Mouse (Mus musculus): ENCODE results near the gene Miip. TPM values are rescaled to one million over a fixed set of nuclear protein-coding genes. Genes with fewer than 3 reads are reported as not detected.
"Not testable (repeated sequence)": the region's sequence is repeated elsewhere in the genome, so short reads cannot be mapped to it uniquely, and the experiment has no call there.

Gene Miip
- polyA plus RNA-seq, 1 experiment from 2014 or later, result 30.8 TPM

DNA sequence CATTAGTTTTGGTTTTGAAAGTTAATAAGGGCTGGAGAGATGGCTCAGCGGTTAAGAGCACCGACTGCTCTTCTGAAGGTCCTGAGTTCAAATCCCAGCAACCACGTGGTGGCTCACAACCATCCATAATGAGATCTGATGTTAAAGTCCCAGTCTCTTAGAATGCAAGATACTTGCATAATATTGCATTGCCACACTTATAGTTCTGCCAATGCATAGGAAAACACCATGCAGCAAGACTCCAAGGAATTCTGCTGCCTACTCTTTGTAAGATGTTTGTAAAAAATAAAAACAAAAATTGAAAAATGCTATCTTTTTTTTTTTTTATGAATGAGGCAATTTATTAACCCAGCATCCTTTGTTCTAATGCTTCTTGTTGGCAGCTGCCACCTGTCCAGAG, 47.2 kb downstream of the Miip start:
- 88% methylated on average over 3 of the region's 3 CpGs for WGBS

DNA sequence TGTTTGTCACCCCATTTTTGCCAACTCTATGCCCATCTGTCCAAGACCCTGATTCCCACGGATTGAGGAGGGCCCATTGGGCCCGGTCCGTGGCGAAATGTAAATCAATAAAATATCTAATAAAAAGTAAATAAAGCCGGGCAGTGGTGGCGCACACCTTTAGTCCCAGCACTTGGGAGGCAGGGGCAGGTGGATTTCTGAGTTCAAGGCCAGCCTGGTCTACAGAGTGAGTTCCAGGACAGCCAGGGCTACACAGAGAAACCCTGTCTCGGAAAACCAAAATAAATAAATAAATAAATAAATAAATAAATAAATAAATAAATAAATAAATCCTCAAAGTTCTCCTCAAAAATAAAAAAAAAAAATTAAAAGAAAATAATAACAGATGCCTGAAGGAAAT, 49.0 kb downstream of the Miip start:
- WGBS, result 78% methylated on average over 7 of the region's 7 CpGs
- H3K4me2 ChIP-seq, result not testable (repeated sequence)
- peaks cover 19% of the 10 kb centered on the region; the same call in 1 of the 2 replicates for H3K9me3 ChIP-seq

More for the DNA sequence above, 47.2 kb downstream of the Miip start:
- not testable (repeated sequence) for H3K27ac ChIP-seq; H3K4me1 ChIP-seq; ATAC-seq (ENCODE audit: insufficient number of reproducible peaks, low FRiP score, low TSS enrichment, low read depth); H3K4me2 ChIP-seq; H3K27me3 ChIP-seq; H3K4me3 ChIP-seq; H3K9ac ChIP-seq
- Histone ChIP-seq H3K36me3 (peaks cover 35% of the 10 kb centered on the region), H3K9me3 (peaks cover 26% of the 10 kb centered on the region)

DNA sequence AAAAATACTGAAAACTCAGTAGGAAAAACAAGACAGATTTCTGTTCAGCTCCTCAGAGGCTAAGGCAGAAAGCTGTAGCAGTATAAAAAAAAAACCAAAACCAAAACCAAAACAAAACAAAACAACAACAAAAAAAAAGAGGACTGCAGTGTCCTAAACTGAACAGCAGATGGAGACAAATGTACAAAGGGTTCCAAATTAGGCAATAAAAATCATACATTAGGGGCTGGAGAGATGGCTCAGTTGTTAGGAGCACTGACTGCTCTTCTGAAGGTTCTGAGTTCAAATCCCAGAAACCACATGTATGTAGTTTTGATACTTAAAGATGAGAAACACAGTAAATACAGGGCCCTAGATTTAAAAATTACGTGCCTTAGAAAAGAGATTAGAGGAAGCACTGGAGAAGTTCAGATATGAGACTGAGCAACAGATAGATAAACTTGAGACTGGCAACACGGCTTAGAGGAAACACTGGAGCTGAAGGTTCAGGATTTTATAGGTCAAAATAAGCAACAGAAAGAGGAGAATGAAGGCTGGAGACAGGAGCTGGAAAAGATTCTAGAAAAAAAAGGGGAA, 53.9 kb downstream of the Miip start:
- Histone ChIP-seq H3K4me2 (no peak overlapping the region), H3K9ac (no peak overlapping the region), H3K27me3 (no peaks in the 10 kb centered on the region), H3K27ac (no peak overlapping the region), H3K4me3 (no peak overlapping the region), H3K36me3 (no peaks in the 10 kb centered on the region), H3K9me3 (peaks cover 5% of the 10 kb centered on the region; the same call in 1 of the 2 replicates), H3K4me1 (no peaks in the 10 kb centered on the region)
- no peak for ATAC-seq (ENCODE audit: insufficient number of reproducible peaks, low FRiP score, low TSS enrichment, low read depth)
- 83% methylated on average over 2 of the region's 2 CpGs for WGBS

More for the DNA sequence above, 49.0 kb downstream of the Miip start:
- H3K4me1 ChIP-seq; H3K4me3 ChIP-seq; H3K27me3 ChIP-seq; ATAC-seq (ENCODE audit: insufficient number of reproducible peaks, low FRiP score, low TSS enrichment, low read depth); H3K27ac ChIP-seq; H3K9ac ChIP-seq: not testable (repeated sequence)
- peaks cover 19% of the 10 kb centered on the region for H3K36me3 ChIP-seq

DNA sequence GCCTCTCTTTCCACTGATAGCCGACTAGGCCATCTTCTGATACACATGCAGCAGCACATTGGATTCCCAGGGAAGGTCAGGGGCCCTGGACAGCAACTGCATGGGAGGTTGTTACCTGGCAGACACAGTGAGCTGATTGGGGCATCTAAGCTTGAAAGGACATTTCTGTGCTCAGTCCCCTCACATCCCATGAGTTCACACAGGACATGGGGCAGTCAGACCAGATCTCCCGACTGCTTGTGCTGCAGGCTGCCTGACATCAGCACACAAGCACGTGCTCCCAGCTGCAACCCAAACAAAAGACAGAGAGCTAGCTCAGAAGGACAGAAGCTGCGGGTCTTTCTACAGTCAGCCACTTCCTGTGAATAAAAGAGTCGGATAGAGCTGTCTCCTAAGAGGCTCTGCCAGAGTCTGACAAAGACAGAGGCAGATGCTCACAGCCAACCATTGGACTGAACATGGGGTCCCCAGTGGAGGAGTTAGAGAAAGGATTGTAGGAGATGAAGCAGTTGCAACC, 55.3 kb downstream of the Miip start:
- Histone ChIP-seq H3K4me1 (peaks cover 5% of the 10 kb centered on the region), H3K9me3 (peaks cover 5% of the 10 kb centered on the region; the same call in 1 of the 2 replicates), H3K36me3 (no peaks in the 10 kb centered on the region), H3K9ac (no peak overlapping the region), H3K27ac (no peak overlapping the region), H3K4me2 (no peak overlapping the region), H3K4me3 (no peak overlapping the region), H3K27me3 (no peaks in the 10 kb centered on the region)
- 49% methylated on average over 5 of the region's 5 CpGs for WGBS
- no peak for ATAC-seq (ENCODE audit: insufficient number of reproducible peaks, low FRiP score, low TSS enrichment, low read depth)

Other genes with a start within 250 kb of the Miip start
- 2.5 and 2.8 TPM in 2 replicates for gene Zfp979, start 226.3 kb downstream of the Miip start, polyA plus RNA-seq (2015; fragmentation: Nextera tagmentation; extraction: Ambion mirVana)
- not detected in 2 replicates for gene Zfp534, start 166.3 kb downstream of the Miip start, polyA plus RNA-seq (2015; fragmentation: Nextera tagmentation; extraction: Ambion mirVana)
- 6.7 and 7.7 TPM in 2 replicates for gene Zfp984, start 59.0 kb downstream of the Miip start, polyA plus RNA-seq (2015; fragmentation: Nextera tagmentation; extraction: Ambion mirVana)
- gene Zfp933, start 20.4 kb downstream of the Miip start, polyA plus RNA-seq (2015; fragmentation: Nextera tagmentation; extraction: Ambion mirVana), result 5.0 and 5.4 TPM in 2 replicates
- gene Fv1, start 163 bp upstream of the Miip start, polyA plus RNA-seq (2015; fragmentation: Nextera tagmentation; extraction: Ambion mirVana), result 8.9 and 9.4 TPM in 2 replicates
- 37.8 and 42.5 TPM in 2 replicates for gene Mfn2, start 35.9 kb upstream of the Miip start, polyA plus RNA-seq (2015; fragmentation: Nextera tagmentation; extraction: Ambion mirVana)
- gene Plod1, start 68.0 kb upstream of the Miip start, polyA plus RNA-seq (2015; fragmentation: Nextera tagmentation; extraction: Ambion mirVana), result 123 and 129 TPM in 2 replicates
- 13.6 and 16.4 TPM in 2 replicates for gene 2510039O18Rik, start 72.1 kb upstream of the Miip start, polyA plus RNA-seq (2015; fragmentation: Nextera tagmentation; extraction: Ambion mirVana)
- gene Nppb, start 117.0 kb upstream of the Miip start, polyA plus RNA-seq (2015; fragmentation: Nextera tagmentation; extraction: Ambion mirVana), result 0.19 TPM in 1 of 2 replicates, not detected in the other
- not detected in 2 replicates for gene Nppa, start 131.9 kb upstream of the Miip start, polyA plus RNA-seq (2015; fragmentation: Nextera tagmentation; extraction: Ambion mirVana)
- gene Clcn6, start 170.0 kb upstream of the Miip start, polyA plus RNA-seq (2015; fragmentation: Nextera tagmentation; extraction: Ambion mirVana), result 6.5 and 6.8 TPM in 2 replicates
- gene Mthfr, start 170.3 kb upstream of the Miip start, polyA plus RNA-seq (2015; fragmentation: Nextera tagmentation; extraction: Ambion mirVana), result 23.0 and 24.7 TPM in 2 replicates
- gene Agtrap, start 219.2 kb upstream of the Miip start, polyA plus RNA-seq (2015; fragmentation: Nextera tagmentation; extraction: Ambion mirVana), result 14.8 and 15.9 TPM in 2 replicates